Mouse (Mus musculus) thymus, adult 2 months (tissue): ENCODE results near the gene Cryba4.

Experiments
- CTCF ChIP-seq: fragments of 200-500 bp; IDR thresholded peaks from 2 replicates; pipeline ENCODE4 v1.5.1; 2012; ENCODE audit warnings: mild to moderate bottlenecking, control low read depth, low read length, moderate library complexity, borderline replicate concordance; ENCODE audit not compliant: control insufficient read depth, poor library complexity, insufficient read depth; ENCODE audit errors: extremely low read depth
- POLR2A ChIP-seq: fragments of 200-500 bp; IDR thresholded peaks from 2 replicates; pipeline ENCODE4 v1.6.1; 2012; ENCODE audit warnings: mild to moderate bottlenecking, low read length, control low read depth, moderate library complexity; ENCODE audit not compliant: control insufficient read depth, poor library complexity, insufficient read depth; ENCODE audit errors: extremely low read depth

DNA sequence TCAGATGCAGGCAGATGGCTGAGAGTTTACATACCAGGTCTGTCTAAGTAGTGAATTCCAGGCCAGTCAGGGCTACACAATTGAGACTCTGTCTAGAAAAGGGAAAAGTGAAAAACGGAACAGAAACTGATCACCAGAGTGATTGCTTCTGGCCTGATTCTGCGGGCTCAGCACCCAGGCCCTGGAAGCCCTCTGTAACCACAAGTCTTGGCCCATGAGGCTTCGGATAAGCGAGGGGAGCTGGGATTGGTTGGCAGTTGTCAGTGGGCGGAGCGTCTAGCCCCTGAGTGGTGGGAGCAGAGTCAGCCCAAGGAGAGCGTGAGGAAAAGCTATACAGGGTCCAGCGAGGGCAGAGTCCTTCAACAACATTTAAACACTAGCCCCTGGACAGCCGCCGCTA, 13.2 kb upstream of the Cryba4 start:
- TF ChIP-seq CTCF (no peak), POLR2A (no peak)
